Mouse (Mus musculus) heart, adult 18-20 months (tissue): ENCODE measurements around the gene Klhl1. TPM values are rescaled to one million over a fixed set of nuclear protein-coding genes. Genes with fewer than 3 reads are reported as not detected.
"Not testable (repeated sequence)": the region's sequence is repeated elsewhere in the genome, so short reads cannot be mapped to it uniquely, and the experiment has no call there.

Source experiments
- DNase-seq, 2 experiments: peaks; one replicate each; pipeline ENCODE4 v3.0.0; 2021 to 2022; ENCODE audit warnings: mixed read lengths in 1 of 2
- long read RNA-seq, 2 experiments: library from polyadenylated mRNA; stranded (forward); transcript quantifications; one replicate each; pipeline ENCODE4 v2.0.0; 2021
- total RNA-seq, 2 experiments: library from RNA; stranded (reverse); gene quantifications; 2 replicates each; pipeline ENCODE4 v1.2.3; 2021

Klhl1 gene
- not detected for total RNA-seq
- long read RNA-seq, experiment 1: 0 reads
- long read RNA-seq, experiment 2: 0 reads

DNA sequence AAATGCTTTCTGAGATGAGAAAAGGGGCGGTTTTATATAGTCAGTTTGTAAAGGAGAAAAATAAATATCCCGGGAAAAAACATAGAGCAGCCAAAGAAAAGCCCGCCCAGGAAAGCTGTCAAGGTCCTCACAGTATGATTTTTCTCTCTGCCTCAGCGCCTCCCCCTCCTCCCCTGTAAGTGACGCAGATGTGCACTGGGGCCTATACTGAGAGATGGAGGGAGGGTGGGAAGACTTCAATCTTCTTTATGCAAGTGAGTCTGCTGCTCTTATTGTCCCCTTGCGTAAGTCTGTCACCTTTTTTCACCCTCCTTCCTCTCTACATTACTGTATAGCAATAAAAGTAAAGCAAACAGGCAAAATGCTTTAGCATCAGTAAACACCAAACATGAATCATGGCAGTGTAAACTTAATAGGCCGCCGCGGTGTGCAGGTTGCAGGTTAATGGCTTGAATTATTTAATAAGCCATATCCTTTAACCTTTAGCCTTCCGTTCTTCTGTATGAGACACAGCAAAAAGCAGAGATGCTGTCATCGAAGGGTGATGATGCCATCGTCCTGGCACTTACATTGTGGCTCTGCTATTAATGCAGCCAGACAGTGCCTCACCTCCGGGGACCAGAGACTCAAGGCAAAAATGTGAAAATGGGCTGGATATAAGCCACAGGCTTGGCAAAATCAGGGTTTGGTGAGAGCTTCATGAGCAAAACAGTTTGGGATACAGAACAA lies at the start of gene Klhl1:
TSS of gene Klhl1 (minus strand) at position 149 of the 729 bp plus-strand sequence.
- no peak for DNase-seq

DNA sequence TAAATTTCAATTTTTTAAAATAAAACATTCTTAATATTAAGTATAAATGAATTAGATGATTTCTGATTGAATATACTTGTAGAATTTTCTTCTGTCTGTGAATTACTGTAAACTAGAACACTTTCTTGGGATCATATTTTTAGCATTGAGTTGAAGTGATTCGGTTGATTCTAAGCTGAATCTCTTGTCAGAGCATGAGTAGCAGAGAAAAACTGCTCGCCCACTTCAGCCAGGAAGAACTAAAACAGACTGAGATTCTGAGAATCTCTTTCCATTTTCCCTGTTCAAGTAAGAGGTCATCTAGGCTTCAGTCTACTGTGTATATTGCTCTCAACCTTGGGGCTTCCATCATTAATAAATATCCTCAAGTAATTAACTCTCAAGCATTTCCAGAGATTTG lies 34.8 kb upstream of the Klhl1 start:
- no peak for DNase-seq

- DNase-seq: no peak
Observed at GRCm38 (mm10) chr14:96518151-96518953, 550 bp downstream of the Klhl1 start.

DNA sequence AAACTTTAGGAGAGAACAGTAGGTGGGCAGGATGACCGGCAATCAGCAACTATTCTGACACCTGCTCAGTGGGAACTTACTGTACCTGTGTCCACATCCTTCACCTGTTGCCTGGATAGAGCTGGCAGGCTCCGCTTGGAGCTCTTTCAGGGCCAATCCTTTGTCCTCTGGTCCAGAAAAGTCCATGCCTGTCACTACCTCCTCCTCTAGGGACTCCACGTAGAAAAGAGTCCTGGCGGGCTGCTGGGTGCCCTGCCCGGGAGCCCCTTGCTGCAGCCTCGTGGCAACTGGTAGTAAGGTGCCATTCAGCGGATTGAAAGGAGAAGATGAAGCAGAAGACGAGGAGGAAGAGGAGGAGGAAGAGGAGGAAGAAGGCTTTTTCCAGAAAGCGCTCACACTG lies 1.2 kb downstream of the Klhl1 start:
- no peak for DNase-seq

DNA sequence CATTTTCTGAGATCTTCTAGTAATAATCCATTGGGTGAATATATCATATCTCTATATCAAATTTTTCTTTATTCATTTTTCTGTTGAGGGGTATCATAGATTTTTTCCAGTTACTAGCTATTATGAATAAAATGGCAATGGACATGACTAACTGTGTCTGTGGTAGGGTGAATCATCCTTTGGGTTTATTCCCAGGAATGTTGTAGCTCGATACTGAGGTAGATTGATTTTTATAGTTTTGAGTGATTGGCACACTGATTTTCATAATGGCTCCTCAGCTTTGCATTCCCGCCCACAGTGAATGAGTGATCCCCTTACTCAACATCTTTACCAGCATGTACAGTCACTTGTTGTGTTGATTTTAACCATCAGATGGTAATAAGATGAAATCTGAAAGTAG lies 19.0 kb downstream of the Klhl1 start:
- no peak for DNase-seq

GRCm38 (mm10) chr14:96471812-96472211 lies 47.1 kb downstream of the Klhl1 start:
- DNase-seq: no peak

- no peak for DNase-seq
Observed at GRCm38 (mm10) chr14:96471336-96471735, 47.6 kb downstream of the Klhl1 start.

DNA sequence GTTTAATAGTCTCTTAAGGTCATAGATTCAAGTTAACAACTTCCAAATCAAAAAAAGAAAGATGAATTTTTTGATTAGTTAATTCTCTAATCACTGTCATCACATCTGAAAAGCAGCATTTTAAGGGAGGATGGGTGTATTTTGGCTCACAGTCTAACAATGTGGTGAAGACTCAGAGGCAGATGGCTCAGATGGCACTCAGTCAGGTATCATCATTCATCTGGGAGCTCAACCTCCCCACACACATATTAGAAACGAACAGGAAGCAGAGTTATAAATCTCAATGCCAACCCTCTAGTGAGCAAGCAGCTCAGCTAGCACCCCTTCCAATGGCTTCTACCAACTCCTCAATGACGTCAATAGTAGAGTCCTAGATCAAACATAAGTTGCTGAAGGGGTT lies 57.1 kb downstream of the Klhl1 start:
- DNase-seq: no peak

- no peak for DNase-seq
Observed at GRCm38 (mm10) chr14:96392032-96392737, 126.7 kb downstream of the Klhl1 start.

DNA sequence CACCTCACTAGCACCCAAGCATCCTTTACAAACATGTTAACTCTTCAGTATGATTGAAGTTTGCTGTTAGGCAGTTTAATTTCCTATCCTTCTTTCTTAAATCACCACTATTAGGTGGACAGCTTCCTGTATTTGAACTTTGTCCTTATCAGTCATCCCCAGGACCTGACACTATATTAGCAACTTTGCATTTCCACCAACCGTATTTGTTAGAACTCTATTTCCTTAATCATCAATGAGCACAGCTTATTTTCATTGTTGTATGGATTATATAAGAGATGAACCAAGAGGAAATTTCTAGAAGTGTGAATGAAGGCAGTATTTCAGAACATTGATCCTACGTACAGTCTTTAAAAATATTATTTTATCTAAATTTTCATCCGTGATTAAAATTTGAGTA lies 156.2 kb downstream of the Klhl1 start:
- DNase-seq: no peak

DNA sequence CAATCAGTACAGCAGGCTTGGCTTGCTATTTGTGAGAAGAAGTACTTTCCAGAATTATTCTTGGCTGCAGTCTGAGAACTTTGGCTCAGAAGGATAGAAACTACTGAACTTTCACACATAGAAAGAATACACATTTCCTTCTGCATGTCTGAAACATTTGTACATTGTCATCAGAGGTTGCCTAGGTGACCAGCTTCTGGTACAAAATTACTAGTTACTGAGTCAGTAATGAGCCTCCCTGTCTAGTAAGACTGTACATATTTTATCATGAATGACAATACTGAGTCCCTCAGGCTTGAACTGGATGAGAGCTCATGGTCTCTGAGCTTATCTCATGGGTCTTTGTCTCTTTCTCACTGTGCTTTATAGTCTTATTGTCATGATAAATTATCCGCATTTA lies 170.7 kb downstream of the Klhl1 start:
- no peak for DNase-seq

DNA sequence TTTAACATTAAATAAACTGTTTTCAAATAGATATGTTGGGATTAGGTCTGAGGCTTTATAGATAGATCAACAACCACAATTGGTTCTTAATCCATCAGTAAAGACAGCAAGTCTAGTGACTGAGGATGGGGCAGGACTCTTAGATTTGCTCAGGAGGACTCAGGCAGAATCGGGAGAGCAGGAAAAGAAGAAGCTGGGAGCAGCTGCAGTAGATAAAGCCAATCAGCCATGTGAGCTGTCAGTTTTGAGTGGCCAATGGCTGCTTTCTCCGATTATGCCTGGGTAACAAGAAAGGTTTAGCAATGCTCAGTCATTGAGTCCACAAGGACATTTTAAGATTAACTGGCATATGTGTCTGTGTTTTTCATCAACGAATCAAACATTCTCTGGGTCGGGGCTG lies 187.8 kb downstream of the Klhl1 start:
- no peak for DNase-seq

DNA sequence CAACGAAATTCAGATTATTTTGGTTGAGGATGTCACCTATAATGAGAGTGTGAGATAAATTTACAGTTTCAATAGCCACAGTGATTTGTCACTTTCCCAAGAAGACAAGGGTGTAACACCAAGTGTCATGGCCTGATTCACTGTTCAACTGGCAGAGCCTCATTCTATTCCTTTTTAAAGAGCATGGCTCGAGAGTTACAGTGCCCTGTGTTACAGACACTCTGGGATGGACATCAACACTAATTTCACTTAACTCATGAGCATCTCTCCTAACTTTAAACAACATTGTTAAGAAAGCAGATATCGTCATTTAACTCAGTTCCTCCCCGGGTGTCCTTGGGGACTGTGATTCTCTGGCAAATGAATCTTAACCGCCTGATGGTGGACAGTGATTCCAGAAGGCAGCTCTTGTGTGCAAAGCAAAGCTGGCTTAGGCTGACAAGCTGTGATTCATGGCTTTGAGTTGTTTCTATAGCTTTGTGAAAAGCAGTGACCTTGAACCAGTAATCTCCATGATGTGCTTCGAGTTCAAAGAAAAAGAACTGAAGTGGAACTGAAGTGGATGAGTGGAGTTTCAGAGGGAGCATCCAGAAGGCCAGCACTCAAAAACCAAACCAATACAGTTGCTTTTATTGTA lies 301.0 kb downstream of the Klhl1 start:
- no peak for DNase-seq

DNA sequence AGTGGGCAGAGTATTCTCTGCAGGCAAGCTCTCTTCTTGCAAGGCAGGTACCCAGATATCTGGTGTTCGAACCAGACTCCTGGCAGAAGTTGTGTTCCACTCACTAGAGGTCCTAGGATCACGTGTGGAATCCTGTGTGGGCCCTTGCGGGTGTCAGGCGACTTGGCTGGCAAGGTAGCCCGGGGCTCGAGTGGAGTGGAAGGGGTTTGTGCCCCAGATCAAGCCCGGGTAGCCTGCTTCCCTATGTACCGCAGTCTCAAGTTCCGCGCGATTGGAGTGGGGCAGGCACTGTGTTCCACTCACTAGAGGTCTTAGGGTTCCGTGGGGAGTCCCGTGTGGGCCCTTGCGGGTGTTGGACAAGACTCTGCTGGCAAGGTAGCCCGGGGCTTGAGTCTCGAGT lies 324.1 kb downstream of the Klhl1 start:
- DNase-seq: not testable (repeated sequence)

- no peak for DNase-seq
Observed at GRCm38 (mm10) chr14:96174546-96174945, 344.4 kb downstream of the Klhl1 start.

GRCm38 (mm10) chr14:96143137-96143536 lies 375.8 kb downstream of the Klhl1 start:
- no peak for DNase-seq

DNA sequence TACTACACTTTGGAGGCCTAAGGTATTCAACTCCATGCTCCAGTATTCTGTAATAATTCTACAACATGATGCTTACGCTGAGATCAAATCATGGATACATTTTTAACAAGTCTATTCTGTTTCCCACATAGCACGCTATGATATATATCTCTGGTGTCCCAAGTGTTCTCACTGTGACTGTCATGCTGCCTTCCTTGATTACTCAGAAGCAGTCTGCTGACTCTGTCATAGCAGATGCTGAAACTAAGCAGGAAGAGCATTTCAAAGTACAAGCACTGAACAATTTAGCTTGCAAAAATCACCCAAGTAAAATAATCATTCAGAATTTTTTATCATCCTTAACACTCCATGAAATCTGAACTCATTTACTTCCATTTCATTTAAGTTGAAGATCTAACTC lies 378.7 kb downstream of the Klhl1 start:
- DNase-seq: no peak

DNA sequence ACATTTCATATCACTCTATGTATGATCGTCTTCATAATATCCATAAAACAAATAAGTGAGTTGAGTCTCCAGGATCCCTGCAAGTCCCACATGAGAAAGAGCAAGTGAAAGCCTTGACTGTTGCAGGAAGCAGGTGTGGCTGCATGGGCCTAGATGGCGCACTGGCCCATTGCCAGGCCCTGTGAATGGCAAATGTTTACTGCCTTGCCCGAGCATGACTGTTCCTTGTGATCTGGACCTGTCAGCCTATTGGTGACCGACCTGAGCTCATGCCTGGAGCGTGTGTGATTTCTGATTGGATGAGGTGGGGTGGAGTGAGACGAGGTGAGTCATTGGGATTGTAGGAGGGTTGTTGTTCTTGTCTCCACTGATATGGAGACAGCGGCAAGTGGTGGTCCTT lies 411.5 kb downstream of the Klhl1 start:
- no peak for DNase-seq

DNA sequence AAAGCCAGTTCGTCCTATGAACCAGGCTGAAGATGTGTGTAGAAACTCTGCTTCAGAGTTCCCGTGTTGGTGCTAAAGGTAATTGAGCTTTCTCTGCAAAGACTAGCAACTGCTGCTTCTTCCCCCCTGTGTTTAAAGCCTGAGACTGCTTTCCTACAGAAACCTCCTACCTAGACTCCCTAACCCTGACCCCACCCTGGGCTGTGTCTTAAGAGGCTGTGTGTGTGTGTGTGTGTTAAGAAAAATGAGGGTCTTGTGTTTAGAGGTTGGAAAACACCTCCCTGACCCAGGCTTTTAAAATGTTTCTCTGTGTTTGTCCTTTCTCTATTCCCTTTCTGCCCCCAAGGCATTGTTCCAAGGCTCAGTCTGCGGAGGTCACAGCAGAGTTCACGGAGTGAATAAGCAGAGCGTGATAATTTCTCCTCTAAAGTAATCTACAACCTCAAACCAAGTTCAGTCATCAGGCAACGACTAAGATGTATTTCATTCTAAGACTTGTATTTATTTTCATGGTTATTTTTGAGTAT lies 437.2 kb downstream of the Klhl1 start:
- DNase-seq: no peak

GRCm38 (mm10) chr14:96065884-96066283 lies 453.0 kb downstream of the Klhl1 start:
- DNase-seq: no peak
